Mouse (Mus musculus): Measurements from ENCODE around the gene Col6a5.

Gene Col6a5

GRCm38 (mm10) chr9:105960533-105960932, at the start of gene Col6a5:
Gene Col6a5, minus strand, starts transcription at chr9:105960643.
- no peak for DNase-seq (ENCODE audit: extremely low read depth, low read depth, low spot score)

GRCm38 (mm10) chr9:105997955-105998354, 37.5 kb upstream of the Col6a5 start:
- DNase-seq (ENCODE audit: extremely low read depth, low read depth, low spot score) = no peak

DNA sequence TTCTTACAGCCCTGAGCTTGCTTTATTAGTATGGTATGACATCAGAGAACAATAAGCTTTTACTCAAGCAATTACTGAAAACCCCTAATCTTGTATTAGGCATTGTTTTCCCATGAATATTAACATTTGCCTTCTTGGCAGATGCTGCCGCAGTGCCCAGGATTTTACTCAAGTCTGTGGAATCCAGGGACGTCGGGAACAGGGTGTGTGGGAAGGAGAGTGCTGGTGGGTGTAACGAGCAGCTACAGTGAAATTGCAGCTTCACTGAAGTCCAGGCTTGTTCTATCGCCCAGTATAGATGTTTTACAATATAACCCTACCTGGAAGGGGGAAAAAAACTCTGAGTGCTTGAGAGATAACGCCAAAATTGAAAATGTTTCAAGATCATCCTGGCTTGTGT, 32.0 kb upstream of the Col6a5 start:
- DNase-seq (ENCODE audit: extremely low read depth, low read depth, low spot score) = no peak

DNA sequence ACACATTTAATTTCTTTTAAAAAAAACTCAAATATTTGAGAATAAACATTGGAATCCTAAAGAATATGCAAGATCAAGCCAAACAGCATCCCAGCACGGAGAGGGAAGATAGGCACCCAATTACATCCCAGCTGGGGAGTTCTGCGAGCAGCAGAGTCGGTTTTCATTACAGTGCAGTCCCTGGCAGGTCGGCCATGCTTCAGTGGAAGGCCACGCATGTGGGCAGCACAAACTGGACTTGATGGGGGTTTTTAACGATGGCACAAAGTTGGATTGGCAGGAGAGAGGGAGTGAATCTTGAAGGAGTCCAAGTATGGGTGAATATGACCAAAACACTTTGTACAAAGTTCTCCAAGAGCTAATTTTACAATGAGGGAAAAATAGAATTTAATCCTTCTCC, 29.7 kb upstream of the Col6a5 start:
- no peak for DNase-seq (ENCODE audit: extremely low read depth, low read depth, low spot score)

- no peak for DNase-seq (ENCODE audit: extremely low read depth, low read depth, low spot score)
Observed at GRCm38 (mm10) chr9:105989468-105989867, 29.0 kb upstream of the Col6a5 start.

GRCm38 (mm10) chr9:105988096-105988495, 27.7 kb upstream of the Col6a5 start:
- DNase-seq (ENCODE audit: extremely low read depth, low read depth, low spot score) = no peak

- no peak for DNase-seq (ENCODE audit: extremely low read depth, low read depth, low spot score)
Observed at GRCm38 (mm10) chr9:105984931-105985519, 24.6 kb upstream of the Col6a5 start.

DNA sequence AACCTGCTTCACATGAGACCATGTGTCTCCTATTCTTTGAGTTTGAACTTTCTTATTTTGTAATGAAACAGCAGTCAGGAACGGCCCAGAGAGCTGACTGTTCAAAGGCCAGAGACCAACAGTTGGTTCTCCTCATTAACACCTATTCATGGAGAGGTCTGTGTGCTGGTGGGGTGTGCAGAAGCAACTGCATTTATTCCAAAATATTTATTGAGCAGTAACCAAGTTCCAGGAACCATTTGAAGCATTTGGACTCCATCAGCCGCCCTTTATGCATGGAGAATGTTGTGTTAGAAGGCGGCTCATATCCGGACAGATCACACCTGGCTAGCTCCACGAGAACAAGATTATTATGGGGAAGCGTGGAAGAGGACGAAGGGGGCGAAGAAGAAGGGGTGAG, 18.0 kb upstream of the Col6a5 start:
- no peak for DNase-seq (ENCODE audit: extremely low read depth, low read depth, low spot score)

GRCm38 (mm10) chr9:105976871-105977270, 16.4 kb upstream of the Col6a5 start:
- DNase-seq (ENCODE audit: extremely low read depth, low read depth, low spot score) = no peak

GRCm38 (mm10) chr9:105976314-105976713, 15.9 kb upstream of the Col6a5 start:
- DNase-seq (ENCODE audit: extremely low read depth, low read depth, low spot score) = no peak

GRCm38 (mm10) chr9:105973736-105974135, 13.3 kb upstream of the Col6a5 start:
- DNase-seq (ENCODE audit: extremely low read depth, low read depth, low spot score) = no peak

- DNase-seq (ENCODE audit: extremely low read depth, low read depth, low spot score) = no peak
Observed at GRCm38 (mm10) chr9:105972031-105972430, 11.6 kb upstream of the Col6a5 start.

DNA sequence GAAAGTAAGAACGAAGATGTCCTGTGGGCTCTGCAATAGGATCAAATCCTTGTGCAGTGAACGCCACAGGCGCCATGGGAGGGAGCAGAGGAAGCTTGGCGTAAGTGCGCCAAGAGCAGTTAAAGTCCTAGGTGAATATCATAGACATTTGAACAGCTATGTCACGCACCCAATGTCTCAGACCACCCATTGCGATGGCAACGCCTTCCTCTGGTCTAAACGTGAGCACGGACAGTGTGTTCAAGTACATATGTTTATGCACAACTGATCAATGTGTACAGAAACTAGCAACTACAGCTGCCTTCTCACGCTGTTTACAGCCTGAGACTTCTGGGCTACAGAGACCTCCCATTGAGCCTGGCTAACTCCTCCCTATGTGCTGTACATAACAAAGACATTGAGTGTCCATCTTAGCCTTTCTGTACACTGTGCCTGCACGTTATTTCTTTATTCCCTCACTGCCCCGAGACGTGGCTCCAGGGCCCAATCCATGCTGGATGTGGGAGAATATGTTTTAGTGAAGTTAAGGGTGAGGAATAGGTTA, 11.0 kb upstream of the Col6a5 start:
- no peak for DNase-seq (ENCODE audit: extremely low read depth, low read depth, low spot score)

GRCm38 (mm10) chr9:105970901-105971300, 10.5 kb upstream of the Col6a5 start:
- DNase-seq (ENCODE audit: extremely low read depth, low read depth, low spot score) = no peak

GRCm38 (mm10) chr9:105967976-105968375, 7.5 kb upstream of the Col6a5 start:
- DNase-seq (ENCODE audit: extremely low read depth, low read depth, low spot score) = no peak

GRCm38 (mm10) chr9:105959116-105959515, 1.3 kb downstream of the Col6a5 start:
- DNase-seq (ENCODE audit: extremely low read depth, low read depth, low spot score) = no peak

DNA sequence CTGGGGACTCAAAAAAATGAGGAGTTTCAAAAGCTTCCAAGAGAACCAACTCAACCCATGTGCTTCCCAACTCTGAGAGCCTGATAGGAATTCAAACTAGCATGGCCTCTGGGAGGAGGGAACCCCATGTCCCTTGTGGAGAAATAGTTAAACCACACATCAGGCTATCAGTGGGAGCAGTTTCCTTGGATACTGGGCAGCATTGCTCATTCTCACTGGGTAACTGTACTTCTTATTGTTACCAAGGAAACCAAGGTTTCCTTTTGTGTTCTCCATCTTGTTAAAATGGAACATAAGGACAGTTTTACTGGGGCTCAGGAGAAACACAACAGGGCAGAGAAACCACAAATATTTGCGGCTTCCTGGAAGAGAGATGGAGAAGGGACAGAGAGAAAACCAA, 10.7 kb downstream of the Col6a5 start:
- no peak for DNase-seq (ENCODE audit: extremely low read depth, low read depth, low spot score)

GRCm38 (mm10) chr9:105947577-105947976, 12.9 kb downstream of the Col6a5 start:
- no peak for DNase-seq (ENCODE audit: extremely low read depth, low read depth, low spot score)

DNA sequence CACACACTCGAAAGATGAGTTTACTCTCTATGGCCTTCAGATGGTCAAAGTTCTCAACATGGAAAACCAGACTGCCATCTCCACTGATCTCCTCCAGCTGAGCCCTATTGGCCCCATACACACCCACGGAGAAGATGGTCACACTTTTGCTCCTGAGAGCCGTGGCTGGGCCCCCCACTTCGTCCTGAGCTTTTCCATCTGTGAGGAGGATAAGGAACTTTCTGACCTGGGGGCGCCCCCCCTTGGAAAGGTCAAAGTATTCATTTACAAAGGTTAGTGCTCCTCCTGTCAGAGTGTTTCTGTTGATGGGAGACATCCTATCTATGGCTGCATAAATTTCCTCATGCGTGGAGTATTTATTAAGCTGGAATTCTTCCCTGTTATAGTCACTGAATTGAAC, 26.6 kb downstream of the Col6a5 start:
- no peak for DNase-seq (ENCODE audit: extremely low read depth, low read depth, low spot score)

- no peak for DNase-seq (ENCODE audit: extremely low read depth, low read depth, low spot score)
Observed at GRCm38 (mm10) chr9:105929287-105929686, 31.2 kb downstream of the Col6a5 start.

- DNase-seq (ENCODE audit: extremely low read depth, low read depth, low spot score) = no peak
Observed at GRCm38 (mm10) chr9:105928406-105929071, 31.9 kb downstream of the Col6a5 start.

- no peak for DNase-seq (ENCODE audit: extremely low read depth, low read depth, low spot score)
Observed at GRCm38 (mm10) chr9:105923659-105924058, 36.8 kb downstream of the Col6a5 start.

DNA sequence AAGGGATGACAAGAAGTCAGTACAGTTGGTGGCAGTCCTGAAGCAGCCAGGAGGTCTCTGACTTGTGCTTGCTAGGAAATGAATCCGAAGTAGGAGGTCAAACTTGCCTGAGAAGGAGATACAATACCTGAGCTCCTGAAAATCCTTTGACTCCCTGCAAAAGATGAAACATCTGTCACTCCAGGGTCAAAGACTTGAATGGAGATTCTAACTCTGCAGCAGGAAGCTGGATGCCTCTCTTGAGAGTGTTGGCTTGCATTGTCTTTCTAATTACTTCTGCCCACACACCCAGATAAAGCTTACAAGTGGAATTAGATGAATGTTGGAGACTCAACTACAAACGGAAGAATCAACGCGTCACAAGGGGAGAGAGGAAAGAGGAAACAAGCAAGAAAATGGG, 45.3 kb downstream of the Col6a5 start:
- no peak for DNase-seq (ENCODE audit: extremely low read depth, low read depth, low spot score)

All from fat pad, adult 2 months (tissue).